Mouse (Mus musculus): Measurements from ENCODE around the gene Fam214b. TPM values are rescaled to one million over a fixed set of nuclear protein-coding genes. Genes with fewer than 3 reads are reported as not detected.
A peak's percentile ranks its signal among the peaks of the same experiment; 100 is the strongest.
"Not testable (repeated sequence)": the region's sequence is repeated elsewhere in the genome, so short reads cannot be mapped to it uniquely, and the experiment has no call there.

Fam214b gene
- total and polyA plus RNA-seq, 2 experiments from 2014 or later = 13.4 to 15.9 TPM

GRCm38 (mm10) chr4:43005765-43006164 is 40.3 kb downstream of the Fam214b start:
- WGBS = 55% methylated on average over 2 of the region's 2 CpGs
- Histone ChIP-seq H3K27me3 (ENCODE audit: control insufficient read depth, insufficient read depth, low read length) (no peaks in the 10 kb centered on the region), H3K27ac (ENCODE audit: low read depth) (no peak overlapping the region), H3K9ac (replicated peaks; ENCODE audit: low read depth, low read length) (no peak overlapping the region), H3K4me2 (ENCODE audit: low read depth, low read length) (no peak overlapping the region), H3K9me3 (replicated peaks; ENCODE audit: control insufficient read depth, low read length) (no peaks in the 10 kb centered on the region), H3K36me3 (replicated peaks; ENCODE audit: control insufficient read depth, insufficient read depth, low read length) (peaks cover 4% of the 10 kb centered on the region; the same call in 1 of the 2 replicates), H3K4me1 (ENCODE audit: control insufficient read depth, insufficient read depth) (peaks cover 4% of the 10 kb centered on the region; the same call in 1 of the 2 replicates), H3K4me3 (ENCODE audit: low read depth, low read length) (no peak overlapping the region)
- TF ChIP-seq EP300 (IDR thresholded peaks at IDR 0.05; ENCODE audit: low read depth) (no peak), CTCF (IDR thresholded peaks at IDR 0.05; ENCODE audit: low read depth) (peak; percentile 57)
- ATAC-seq (ENCODE audit: insufficient read depth, low read depth) = 0 out of 2 replicates have a peak, but pooled peaks have one; percentile 21
- peak; percentile 73 for DNase-seq (ENCODE audit: low spot score)

DNA sequence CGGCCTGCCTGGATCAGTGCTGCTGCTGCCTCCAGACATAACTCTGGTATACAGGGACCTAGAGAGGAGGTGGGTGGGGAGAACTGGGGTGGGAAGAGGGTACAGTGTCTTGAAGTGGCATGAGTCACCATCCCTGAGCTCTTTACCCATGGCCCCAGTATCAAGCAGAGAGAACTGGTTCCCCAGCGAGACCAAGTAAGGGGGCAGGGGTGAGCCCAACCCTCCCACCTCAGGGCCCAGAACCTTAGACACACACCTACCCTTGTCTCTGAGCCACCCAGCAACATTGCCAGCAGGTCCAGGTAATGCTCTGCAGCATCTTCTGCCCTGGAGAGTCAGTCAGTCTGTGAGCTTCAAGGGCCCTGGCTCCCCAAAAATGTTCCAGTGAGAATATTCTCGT is 41.1 kb downstream of the Fam214b start:
- ATAC-seq (ENCODE audit: insufficient read depth, low read depth) = no peak
- no peak for DNase-seq (ENCODE audit: low spot score)
- 91% methylated on average over 3 of the region's 3 CpGs for WGBS
- Histone ChIP-seq H3K27ac (ENCODE audit: low read depth) (no peak overlapping the region), H3K9ac (replicated peaks; ENCODE audit: low read depth, low read length) (no peak overlapping the region), H3K4me1 (ENCODE audit: control insufficient read depth, insufficient read depth) (peaks cover 4% of the 10 kb centered on the region; the same call in 1 of the 2 replicates), H3K9me3 (replicated peaks; ENCODE audit: control insufficient read depth, low read length) (no peaks in the 10 kb centered on the region), H3K4me3 (ENCODE audit: low read depth, low read length) (no peak overlapping the region), H3K4me2 (ENCODE audit: low read depth, low read length) (no peak overlapping the region), H3K27me3 (ENCODE audit: control insufficient read depth, insufficient read depth, low read length) (no peaks in the 10 kb centered on the region), H3K36me3 (replicated peaks; ENCODE audit: control insufficient read depth, insufficient read depth, low read length) (peaks cover 4% of the 10 kb centered on the region; the same call in 1 of the 2 replicates)
- TF ChIP-seq EP300 (IDR thresholded peaks at IDR 0.05; ENCODE audit: low read depth) = no peak
- no peak for TF ChIP-seq CTCF (IDR thresholded peaks at IDR 0.05; ENCODE audit: low read depth)

GRCm38 (mm10) chr4:43002756-43003439 is 43.1 kb downstream of the Fam214b start:
- ATAC-seq (ENCODE audit: insufficient read depth, low read depth) (no peak), DNase-seq (ENCODE audit: low spot score) (no peak)
- Histone ChIP-seq H3K4me1 (ENCODE audit: control insufficient read depth, insufficient read depth) (peaks cover 10% of the 10 kb centered on the region), H3K4me2 (ENCODE audit: low read depth, low read length) (no peak overlapping the region), H3K36me3 (replicated peaks; ENCODE audit: control insufficient read depth, insufficient read depth, low read length) (peaks cover 4% of the 10 kb centered on the region; the same call in 1 of the 2 replicates), H3K27ac (ENCODE audit: low read depth) (no peak overlapping the region), H3K9me3 (replicated peaks; ENCODE audit: control insufficient read depth, low read length) (no peaks in the 10 kb centered on the region), H3K4me3 (ENCODE audit: low read depth, low read length) (no peak overlapping the region), H3K9ac (replicated peaks; ENCODE audit: low read depth, low read length) (no peak overlapping the region), H3K27me3 (ENCODE audit: control insufficient read depth, insufficient read depth, low read length) (no peaks in the 10 kb centered on the region)
- no peak for TF ChIP-seq EP300 (IDR thresholded peaks at IDR 0.05; ENCODE audit: low read depth)
- TF ChIP-seq CTCF (IDR thresholded peaks at IDR 0.05; ENCODE audit: low read depth) = no peak
- 68% methylated on average over 12 of the region's 12 CpGs for WGBS

GRCm38 (mm10) chr4:43001272-43001671 is 44.7 kb downstream of the Fam214b start:
- 88% methylated on average over 2 of the region's 2 CpGs for WGBS
- no peak overlapping the region for H3K4me2 ChIP-seq (ENCODE audit: low read depth, low read length)

GRCm38 (mm10) chr4:43000141-43000986 is 45.7 kb downstream of the Fam214b start, which contains the start of gene Vcp:
Gene Vcp (minus strand): TSS chr4:43000507.
- H3K4me2 ChIP-seq (ENCODE audit: low read depth, low read length) = peak within 1 kb of the TSS; percentile 85
- peak within 1 kb of the TSS; percentile 95 for H3K9ac ChIP-seq (replicated peaks; ENCODE audit: low read depth, low read length)
- under 1% methylated on average over 46 of the region's 56 CpGs for WGBS
- peaks cover 20% of the 10 kb centered on the region for H3K4me1 ChIP-seq (ENCODE audit: control insufficient read depth, insufficient read depth)
- peak within 1 kb of the TSS; percentile 99 for H3K27ac ChIP-seq (ENCODE audit: low read depth)
- H3K9me3 ChIP-seq (replicated peaks; ENCODE audit: control insufficient read depth, low read length); H3K27me3 ChIP-seq (ENCODE audit: control insufficient read depth, insufficient read depth, low read length): not testable (repeated sequence)
- DNase-seq (ENCODE audit: low spot score) = peak; percentile 100
- H3K36me3 ChIP-seq (replicated peaks; ENCODE audit: control insufficient read depth, insufficient read depth, low read length) = peaks cover 12% of the 10 kb centered on the region
- H3K4me3 ChIP-seq (ENCODE audit: low read depth, low read length) = peak within 1 kb of the TSS; percentile 86
- peak; percentile 95 for ATAC-seq (ENCODE audit: insufficient read depth, low read depth)

More at GRCm38 (mm10) chr4:43001272-43001671, 44.7 kb downstream of the Fam214b start:
- ATAC-seq (ENCODE audit: insufficient read depth, low read depth) (no peak), DNase-seq (ENCODE audit: low spot score) (no peak)
- peaks cover 4% of the 10 kb centered on the region; the same call in 1 of the 2 replicates for H3K36me3 ChIP-seq (replicated peaks; ENCODE audit: control insufficient read depth, insufficient read depth, low read length)
- H3K4me3 ChIP-seq (ENCODE audit: low read depth, low read length) = no peak overlapping the region
- no peaks in the 10 kb centered on the region for H3K27me3 ChIP-seq (ENCODE audit: control insufficient read depth, insufficient read depth, low read length)
- H3K4me1 ChIP-seq (ENCODE audit: control insufficient read depth, insufficient read depth) = peaks cover 20% of the 10 kb centered on the region
- H3K9me3 ChIP-seq (replicated peaks; ENCODE audit: control insufficient read depth, low read length) = no peaks in the 10 kb centered on the region
- no peak overlapping the region for H3K27ac ChIP-seq (ENCODE audit: low read depth)
- H3K9ac ChIP-seq (replicated peaks; ENCODE audit: low read depth, low read length) = no peak overlapping the region
- TF ChIP-seq EP300 (IDR thresholded peaks at IDR 0.05; ENCODE audit: low read depth) = no peak
- no peak for TF ChIP-seq CTCF (IDR thresholded peaks at IDR 0.05; ENCODE audit: low read depth)
